Mouse (Mus musculus) liver, embryonic 15.5 days (tissue): ENCODE data around the gene Mogat2. TPM values are rescaled to one million over a fixed set of nuclear protein-coding genes. Genes with fewer than 3 reads are reported as not detected.

Experiments used
- polyA plus RNA-seq: library from polyadenylated mRNA; unstranded; fragments of >200 nt; fragmentation: Nextera tagmentation; extraction: Ambion mirVana; gene quantifications from 2 replicates; pipeline ENCODE4 v1.2.1, GENCODE M21; 2015

The Mogat2 gene
- polyA plus RNA-seq, 1 experiment from 2014 or later: 30.7 TPM

Other genes with a start within 250 kb of the Mogat2 start
- 8.3 and 9.7 TPM in 2 replicates for gene Uvrag, start 97.5 kb downstream of the Mogat2 start, polyA plus RNA-seq
- gene Dgat2, start 55.9 kb downstream of the Mogat2 start, polyA plus RNA-seq: 137 and 174 TPM in 2 replicates
- 0.12 and 0.18 TPM in 2 replicates for gene Map6, start 28.8 kb upstream of the Mogat2 start, polyA plus RNA-seq
- 80.5 and 82.0 TPM in 2 replicates for gene Serpinh1, start 114.6 kb upstream of the Mogat2 start, polyA plus RNA-seq
- gene Gdpd5, start 142.8 kb upstream of the Mogat2 start, polyA plus RNA-seq: 1.9 and 2.1 TPM in 2 replicates
- gene Klhl35, start 227.4 kb upstream of the Mogat2 start, polyA plus RNA-seq: 0.06 and 0.09 TPM in 2 replicates
- 380 and 449 TPM in 2 replicates for gene Rps3, start 245.1 kb upstream of the Mogat2 start, polyA plus RNA-seq